Mouse (Mus musculus) hindbrain, embryonic 12.5 days (tissue): ENCODE data around the gene Olfr750. TPM values are rescaled to one million over a fixed set of nuclear protein-coding genes. Genes with fewer than 3 reads are reported as not detected.

Source experiments
- ATAC-seq: fragments of 200-750 bp; cut with Nextera tagmentation; 2 replicates; pipeline ENCODE4 v1.8.0; 2017; ENCODE audit warnings: moderate TSS enrichment; ENCODE audit not compliant: low FRiP score
- H3K27ac ChIP-seq: fragments of 300-500 bp; sonication (generic); 2 replicates; pipeline ENCODE4 v1.5.1; 2016; ENCODE audit warnings: mild to moderate bottlenecking
- H3K27me3 ChIP-seq: fragments of 300-500 bp; sonication (generic); 2 replicates; pipeline ENCODE4 v1.6.1; 2016; ENCODE audit warnings: mild to moderate bottlenecking
- H3K36me3 ChIP-seq: fragments of 300-500 bp; sonication (generic); 2 replicates; pipeline ENCODE4 v1.6.1; 2016; ENCODE audit warnings: mild to moderate bottlenecking
- H3K4me1 ChIP-seq: fragments of 300-500 bp; sonication (generic); 2 replicates; pipeline ENCODE4 v1.6.1; 2016
- H3K4me2 ChIP-seq: fragments of 300-500 bp; sonication (generic); replicated peaks from 2 replicates; pipeline ENCODE4 v1.6.1; 2016; ENCODE audit warnings: mild to moderate bottlenecking
- H3K4me3 ChIP-seq: fragments of 300-500 bp; sonication (generic); 2 replicates; pipeline ENCODE4 v1.5.1; 2016; ENCODE audit warnings: mild to moderate bottlenecking
- H3K9ac ChIP-seq: fragments of 300-500 bp; sonication (generic); 2 replicates; pipeline ENCODE4 v1.6.1; 2016; ENCODE audit warnings: mild to moderate bottlenecking, moderate library complexity
- H3K9me3 ChIP-seq: fragments of 300-500 bp; sonication (generic); replicated peaks from 2 replicates; pipeline ENCODE4 v1.6.1; 2016; ENCODE audit warnings: mild to moderate bottlenecking
- WGBS: fragments of 180-500 bp; shearing (Covaris S2); methylation state at CpG from one replicate; pipeline ENCODE4 v1.1.7; 2016; 5-methylcytosine and 5-hydroxymethylcytosine counted together
- polyA plus RNA-seq: library from polyadenylated mRNA; unstranded; fragments of >200 nt; fragmentation: Nextera tagmentation; extraction: Ambion mirVana; gene quantifications from 2 replicates; pipeline ENCODE4 v1.2.1, GENCODE M21; 2016

Olfr750 gene
- polyA plus RNA-seq, 1 experiment from 2014 or later = not detected

DNA sequence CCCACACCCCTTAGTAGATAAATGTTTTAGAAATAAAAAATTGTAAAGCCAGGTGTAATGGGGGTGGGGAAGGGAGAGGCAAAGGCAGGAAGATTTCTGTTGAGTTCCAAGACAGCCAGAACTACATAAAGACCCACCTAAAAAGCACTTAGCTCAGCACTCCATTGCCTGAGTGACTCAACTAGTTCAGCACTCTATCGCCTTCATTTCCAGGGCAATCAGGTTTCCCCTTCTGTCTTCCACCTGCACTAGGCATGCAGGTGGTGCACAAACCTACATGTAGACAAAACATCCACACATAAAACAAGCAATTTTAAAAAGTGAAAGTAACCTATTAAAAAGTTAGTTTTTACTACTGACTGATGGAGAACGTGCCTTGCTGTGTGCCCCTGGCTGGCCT is 10.9 kb upstream of the Olfr750 start:
- Histone ChIP-seq H3K4me3 (no peak overlapping the region), H3K27ac (no peak overlapping the region), H3K36me3 (no peaks in the 10 kb centered on the region), H3K4me2 (no peak overlapping the region), H3K4me1 (peaks cover 16% of the 10 kb centered on the region), H3K27me3 (peaks cover 15% of the 10 kb centered on the region), H3K9ac (no peak overlapping the region), H3K9me3 (no peaks in the 10 kb centered on the region)
- no peak for ATAC-seq
- WGBS = 82% methylated on average over 2 of the region's 2 CpGs

DNA sequence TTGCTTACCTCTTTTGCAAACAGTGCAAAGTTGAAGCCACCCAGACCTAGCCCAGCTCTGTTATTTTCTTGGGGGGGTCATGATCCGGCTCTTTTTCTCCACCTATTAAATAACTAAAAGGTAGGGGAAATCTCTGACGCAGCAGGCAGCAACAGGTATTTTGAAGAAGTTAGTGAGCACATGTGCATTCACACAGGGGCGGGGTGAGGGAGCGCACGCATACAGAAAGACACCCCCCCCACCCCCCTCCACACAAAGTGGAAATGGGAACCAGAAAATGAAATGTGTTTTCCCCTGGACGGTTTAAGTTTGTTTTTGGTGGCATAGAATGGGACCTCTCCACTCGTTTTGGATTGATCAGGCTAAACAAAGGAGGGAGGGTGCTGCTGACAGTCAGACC is 9.6 kb upstream of the Olfr750 start:
- peaks cover 14% of the 10 kb centered on the region for H3K4me1 ChIP-seq
- no peaks in the 10 kb centered on the region for H3K36me3 ChIP-seq
- 14% methylated on average over 7 of the region's 7 CpGs for WGBS
- peak overlapping the region; percentile 78 for H3K4me2 ChIP-seq
- H3K27me3 ChIP-seq = peaks cover 15% of the 10 kb centered on the region
- H3K9me3 ChIP-seq = no peaks in the 10 kb centered on the region
- peak overlapping the region; percentile 47; the same call in 1 of the 2 replicates for H3K4me3 ChIP-seq
- H3K27ac ChIP-seq = no peak overlapping the region
- no peak for ATAC-seq
- no peak overlapping the region for H3K9ac ChIP-seq

DNA sequence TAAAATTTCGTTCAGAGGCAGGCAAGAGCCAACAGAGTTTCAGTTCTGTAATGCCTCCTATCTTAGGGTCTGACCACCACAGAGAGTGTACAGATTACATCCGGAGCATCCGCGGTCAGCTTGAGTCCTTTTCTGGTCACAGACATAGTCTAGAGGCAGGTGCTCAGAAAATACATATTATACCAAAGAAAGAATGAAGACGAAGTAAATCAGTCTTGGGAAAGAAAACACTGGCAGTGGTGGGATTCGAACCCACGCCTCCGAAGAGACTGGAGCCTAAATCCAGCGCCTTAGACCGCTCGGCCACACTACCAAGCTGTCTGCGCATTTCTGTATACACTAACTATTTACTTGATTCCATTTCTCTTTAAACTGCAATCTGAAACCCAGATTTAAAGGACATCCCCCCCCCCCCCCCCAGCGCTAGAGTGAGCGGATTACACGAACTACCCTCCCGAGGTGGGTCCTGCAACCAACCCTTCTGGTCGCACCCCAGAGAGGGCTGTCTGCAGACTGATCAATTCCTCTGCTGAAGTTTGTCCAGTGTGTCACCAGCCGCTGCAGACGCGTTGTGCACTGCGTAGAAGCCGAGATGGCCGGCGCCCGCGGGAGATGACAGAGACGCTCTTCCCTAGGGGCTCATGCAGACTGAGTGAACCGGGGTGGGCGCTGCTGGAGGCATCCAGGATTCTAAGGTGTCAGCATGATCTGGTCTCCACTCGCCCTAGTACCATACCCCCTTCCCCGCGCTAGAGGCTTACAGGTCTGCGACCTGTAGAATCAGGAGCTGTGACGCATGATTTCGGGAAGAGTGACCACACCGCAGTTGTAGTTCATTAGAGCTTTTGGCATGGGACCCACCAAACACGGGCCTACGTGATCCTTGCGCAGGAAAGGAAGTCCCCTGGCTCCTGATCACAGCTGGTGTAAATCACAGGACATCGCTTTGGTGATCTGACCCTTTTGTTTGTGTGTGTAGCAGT is 8.7 kb upstream of the Olfr750 start:
- peaks cover 8% of the 10 kb centered on the region for H3K4me1 ChIP-seq
- peak overlapping the region; percentile 47 for H3K4me3 ChIP-seq
- peak overlapping the region; percentile 78 for H3K4me2 ChIP-seq
- WGBS = 2% methylated on average over 40 of the region's 40 CpGs
- ATAC-seq = peak; percentile 66
- no peak overlapping the region for H3K27ac ChIP-seq
- H3K36me3 ChIP-seq = no peaks in the 10 kb centered on the region
- no peaks in the 10 kb centered on the region for H3K9me3 ChIP-seq
- H3K27me3 ChIP-seq = peaks cover 15% of the 10 kb centered on the region
- H3K9ac ChIP-seq = peak overlapping the region; percentile 46

DNA sequence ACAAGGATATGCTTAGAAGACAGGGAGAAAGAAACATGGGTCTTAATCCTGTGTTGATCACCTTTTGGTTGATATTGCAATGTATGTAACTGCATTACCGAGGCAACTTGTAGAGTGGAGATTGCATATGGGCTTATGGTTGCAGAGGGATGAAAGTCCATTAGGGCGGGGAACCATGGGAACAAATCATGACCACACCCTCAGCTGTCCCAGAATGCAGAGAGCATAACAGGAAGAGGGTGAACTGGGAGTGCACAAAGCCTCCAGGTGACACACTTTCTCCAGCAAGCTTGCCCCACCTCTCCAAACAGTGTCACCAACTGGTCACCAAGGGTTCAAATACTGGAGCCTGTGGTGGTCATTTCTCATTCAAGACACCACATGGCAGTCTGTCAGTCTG is 6.8 kb upstream of the Olfr750 start:
- Histone ChIP-seq H3K27me3 (peaks cover 15% of the 10 kb centered on the region), H3K27ac (no peak overlapping the region), H3K9me3 (no peaks in the 10 kb centered on the region), H3K4me2 (no peak overlapping the region), H3K4me1 (peaks cover 8% of the 10 kb centered on the region), H3K36me3 (no peaks in the 10 kb centered on the region), H3K9ac (no peak overlapping the region), H3K4me3 (no peak overlapping the region)
- ATAC-seq = no peak
- 84% methylated on average over 2 of the region's 2 CpGs for WGBS

DNA sequence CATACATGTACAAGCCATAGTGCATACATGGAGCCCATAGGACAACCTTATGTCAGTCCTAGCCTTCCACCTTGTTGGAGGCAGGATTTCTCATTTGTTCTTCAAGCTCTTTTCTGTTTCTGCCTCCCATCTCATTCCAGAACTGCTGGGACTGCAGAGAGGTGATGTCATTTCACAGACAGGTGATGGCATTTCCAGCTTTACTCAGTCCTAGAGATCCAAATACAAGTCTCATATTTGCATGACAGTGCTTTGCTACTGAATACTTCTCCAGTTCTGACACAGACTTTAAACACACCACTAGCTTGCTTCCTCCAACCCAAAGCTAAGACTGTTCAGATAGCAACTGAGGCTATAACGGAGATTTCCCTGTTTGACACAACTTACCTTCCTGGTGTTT is 4.9 kb upstream of the Olfr750 start:
- H3K4me3 ChIP-seq = no peak overlapping the region
- ATAC-seq = no peak
- H3K27ac ChIP-seq = no peak overlapping the region
- WGBS = 80% methylated on average over 1 of the region's 1 CpGs
- H3K4me2 ChIP-seq = no peak overlapping the region
- peaks cover 8% of the 10 kb centered on the region for H3K4me1 ChIP-seq
- no peaks in the 10 kb centered on the region for H3K9me3 ChIP-seq
- no peak overlapping the region for H3K9ac ChIP-seq
- peaks cover 11% of the 10 kb centered on the region for H3K27me3 ChIP-seq
- H3K36me3 ChIP-seq = no peaks in the 10 kb centered on the region

DNA sequence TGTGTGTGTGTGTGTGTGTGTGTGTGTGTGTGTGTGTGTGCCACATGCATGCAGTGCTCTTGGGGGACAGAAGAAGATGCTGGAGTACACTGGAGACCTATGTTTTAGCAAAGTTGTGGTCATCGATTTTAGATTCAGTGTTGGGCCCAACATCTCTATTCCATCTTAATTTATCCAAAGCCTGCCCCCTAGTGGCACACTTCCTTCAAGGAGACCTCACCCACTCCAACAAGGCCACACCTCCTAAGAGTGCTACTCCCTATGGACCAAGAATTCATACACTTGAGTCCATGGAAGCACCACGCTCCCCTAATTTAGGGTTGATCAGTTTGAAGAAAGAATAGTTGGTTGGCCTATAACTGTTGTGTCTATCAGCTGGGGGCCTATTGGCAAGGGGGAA is 4.6 kb downstream of the Olfr750 start:
- H3K4me2 ChIP-seq = no peak overlapping the region
- 84% methylated on average over 2 of the region's 2 CpGs for WGBS
- H3K27ac ChIP-seq = no peak overlapping the region
- H3K4me3 ChIP-seq = no peak overlapping the region
- ATAC-seq = no peak
- 0 out of 2 replicates have a peak, but pooled peaks cover 4% of the 10 kb centered on the region for H3K4me1 ChIP-seq
- no peaks in the 10 kb centered on the region for H3K36me3 ChIP-seq
- H3K9me3 ChIP-seq = no peaks in the 10 kb centered on the region
- no peak overlapping the region for H3K9ac ChIP-seq
- no peaks in the 10 kb centered on the region for H3K27me3 ChIP-seq

DNA sequence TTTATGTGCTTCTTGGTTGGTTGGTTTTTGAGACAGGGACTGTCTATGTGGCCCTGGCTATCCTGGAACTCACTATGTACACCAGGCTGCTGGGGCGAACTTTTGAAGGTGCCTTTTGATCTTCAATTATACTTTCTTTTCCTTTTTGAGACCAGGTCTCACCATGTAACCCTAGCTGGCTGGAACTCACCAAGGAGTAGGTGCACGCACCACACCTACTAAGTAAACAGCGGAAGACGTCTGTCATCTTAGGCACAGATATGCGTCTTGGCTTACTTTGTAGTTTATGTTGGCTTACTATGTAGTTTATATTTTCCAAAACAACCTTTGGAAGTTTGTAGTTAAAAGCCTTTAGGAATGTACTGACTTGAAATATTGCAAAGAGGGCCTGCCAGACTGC is 5.3 kb downstream of the Olfr750 start:
- no peaks in the 10 kb centered on the region for H3K36me3 ChIP-seq
- no peaks in the 10 kb centered on the region for H3K9me3 ChIP-seq
- H3K27me3 ChIP-seq = no peaks in the 10 kb centered on the region
- no peak for ATAC-seq
- 92% methylated on average over 5 of the region's 5 CpGs for WGBS
- H3K4me2 ChIP-seq = no peak overlapping the region
- 0 out of 2 replicates have a peak, but pooled peaks cover 4% of the 10 kb centered on the region for H3K4me1 ChIP-seq
- H3K4me3 ChIP-seq = no peak overlapping the region
- H3K27ac ChIP-seq = no peak overlapping the region
- H3K9ac ChIP-seq = no peak overlapping the region

DNA sequence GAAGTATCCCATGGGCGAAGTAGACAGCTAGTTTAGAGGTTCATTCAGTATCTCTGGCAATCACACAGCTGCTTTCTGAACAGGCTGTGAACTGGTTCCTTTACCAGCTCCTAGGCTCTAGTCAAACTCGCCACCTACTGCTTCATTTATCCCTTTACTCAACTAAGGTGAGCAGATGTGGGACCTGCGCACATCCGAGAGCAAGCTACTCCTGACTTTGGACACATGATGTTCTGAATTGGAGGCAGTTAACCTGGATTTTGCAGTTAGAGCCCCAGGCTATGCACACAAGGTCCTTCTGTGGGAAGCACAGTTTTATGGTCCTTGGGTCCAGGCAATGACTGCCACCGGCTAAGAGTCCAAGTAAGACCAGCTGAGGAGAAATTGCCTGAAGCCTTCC is 13.5 kb downstream of the Olfr750 start:
- H3K4me3 ChIP-seq = no peak overlapping the region
- H3K9ac ChIP-seq = no peak overlapping the region
- H3K27ac ChIP-seq = no peak overlapping the region
- H3K4me1 ChIP-seq = no peaks in the 10 kb centered on the region
- no peaks in the 10 kb centered on the region for H3K36me3 ChIP-seq
- H3K9me3 ChIP-seq = no peaks in the 10 kb centered on the region
- H3K4me2 ChIP-seq = no peak overlapping the region
- 90% methylated on average over 5 of the region's 5 CpGs for WGBS
- ATAC-seq = no peak
- H3K27me3 ChIP-seq = no peaks in the 10 kb centered on the region

DNA sequence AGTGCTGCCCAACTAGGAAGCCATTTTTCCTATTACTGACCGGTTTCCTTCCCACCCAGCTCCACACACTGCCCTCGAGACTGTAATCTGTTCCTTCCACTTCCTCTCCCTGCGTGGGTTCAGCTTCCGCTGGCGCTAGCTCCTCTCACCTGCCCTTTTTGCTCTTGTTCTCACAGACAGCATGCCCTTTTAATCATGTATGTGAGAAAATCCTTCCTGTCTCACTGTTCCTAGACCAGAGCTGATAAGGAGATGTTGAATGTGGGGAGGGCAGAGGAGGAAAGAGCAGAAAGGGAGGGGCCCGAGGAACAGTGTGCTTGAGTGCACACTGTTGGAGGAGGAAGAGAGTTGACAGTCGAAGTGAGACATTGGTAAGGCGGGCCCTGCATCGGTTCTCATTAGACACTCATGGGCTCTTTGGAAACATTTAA is 16.8 kb downstream of the Olfr750 start, which contains the start of gene Rnase12:
Gene Rnase12, minus strand, starts transcription at position 261 of the 431 bp plus-strand sequence.
- ATAC-seq = no peak
- H3K4me2 ChIP-seq = no peak within 1 kb of the TSS
- H3K4me1 ChIP-seq = peaks cover 8% of the 10 kb centered on the region
- no peaks in the 10 kb centered on the region for H3K36me3 ChIP-seq
- H3K9me3 ChIP-seq = no peaks in the 10 kb centered on the region
- 76% methylated on average over 9 of the region's 9 CpGs for WGBS
- no peaks in the 10 kb centered on the region for H3K27me3 ChIP-seq
- no peak within 1 kb of the TSS for H3K4me3 ChIP-seq
- no peak within 1 kb of the TSS for H3K9ac ChIP-seq
- H3K27ac ChIP-seq = no peak within 1 kb of the TSS

DNA sequence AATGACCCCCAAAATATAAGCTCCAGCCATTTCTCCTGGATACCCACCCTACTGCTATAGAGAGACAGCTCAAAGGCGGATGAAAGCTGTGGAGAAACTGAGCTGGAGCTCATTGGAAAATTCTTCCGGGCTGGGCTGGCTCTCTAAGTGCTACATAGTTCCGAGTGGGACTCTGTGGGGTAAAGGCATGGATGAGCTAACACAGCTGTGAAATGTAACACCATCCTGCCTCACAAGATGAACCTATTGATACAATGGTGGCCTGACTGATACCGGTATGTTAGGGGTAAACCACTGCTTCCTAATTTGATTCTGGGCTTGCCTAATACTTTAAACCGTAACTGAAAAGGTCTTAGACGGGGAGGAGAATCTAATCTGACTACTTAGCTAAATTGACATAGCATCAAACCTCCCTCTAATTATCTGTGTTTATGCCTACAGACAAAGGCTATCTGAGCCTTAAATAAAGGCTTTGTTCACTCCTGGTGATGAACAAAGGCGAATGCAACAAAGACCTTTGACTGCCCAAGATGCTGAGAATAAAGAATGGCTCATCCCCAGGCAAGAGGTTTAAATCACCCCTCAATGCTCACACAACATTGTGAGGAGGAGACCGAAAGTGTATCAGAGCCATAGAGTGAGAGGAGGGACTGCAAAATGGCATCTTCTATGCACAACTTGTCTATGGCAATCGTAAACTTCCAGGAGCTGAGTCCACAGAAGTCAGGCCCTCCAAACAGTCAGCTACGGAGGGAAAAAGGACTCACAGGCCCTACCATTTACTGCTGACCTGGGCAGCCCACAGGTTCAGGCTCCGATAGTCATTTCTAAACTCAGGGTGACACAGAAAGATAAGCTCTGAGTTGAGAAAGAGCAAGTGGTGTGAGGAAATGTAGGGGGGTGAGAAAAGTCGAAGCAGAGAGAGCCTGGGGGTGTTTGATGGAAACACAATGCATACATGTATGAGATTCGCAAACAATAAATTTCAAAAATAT is 19.7 kb downstream of the Olfr750 start:
- Histone ChIP-seq H3K27me3 (no peaks in the 10 kb centered on the region), H3K9ac (no peak overlapping the region), H3K4me1 (peaks cover 8% of the 10 kb centered on the region), H3K4me2 (no peak overlapping the region), H3K27ac (no peak overlapping the region), H3K36me3 (no peaks in the 10 kb centered on the region), H3K9me3 (no peaks in the 10 kb centered on the region), H3K4me3 (no peak overlapping the region)
- no peak for ATAC-seq
- WGBS = 40% methylated on average over 13 of the region's 13 CpGs

DNA sequence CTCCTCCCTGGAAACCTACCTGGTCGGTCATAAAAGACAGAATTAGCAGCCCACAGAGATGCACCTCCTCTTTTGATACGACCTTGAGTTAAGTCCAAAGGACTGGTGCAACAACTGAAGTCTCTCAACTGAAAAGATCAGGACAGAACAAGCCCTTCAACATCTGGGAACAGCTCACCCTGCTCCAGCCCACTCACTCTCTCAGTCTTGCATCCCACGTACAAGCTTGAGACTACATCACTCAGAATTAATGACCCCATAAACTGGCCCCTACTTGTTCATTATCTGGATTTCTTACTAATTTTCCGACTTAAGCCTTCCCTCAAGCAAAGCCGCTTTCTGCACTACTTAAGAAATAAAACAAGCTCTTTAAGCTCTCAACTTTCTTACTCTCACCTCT is 21.1 kb downstream of the Olfr750 start:
- no peaks in the 10 kb centered on the region for H3K27me3 ChIP-seq
- H3K9ac ChIP-seq = no peak overlapping the region
- 71% methylated on average over 5 of the region's 5 CpGs for WGBS
- H3K36me3 ChIP-seq = no peaks in the 10 kb centered on the region
- no peak for ATAC-seq
- no peak overlapping the region for H3K27ac ChIP-seq
- no peaks in the 10 kb centered on the region for H3K9me3 ChIP-seq
- no peak overlapping the region for H3K4me3 ChIP-seq
- peaks cover 8% of the 10 kb centered on the region for H3K4me1 ChIP-seq
- H3K4me2 ChIP-seq = no peak overlapping the region

DNA sequence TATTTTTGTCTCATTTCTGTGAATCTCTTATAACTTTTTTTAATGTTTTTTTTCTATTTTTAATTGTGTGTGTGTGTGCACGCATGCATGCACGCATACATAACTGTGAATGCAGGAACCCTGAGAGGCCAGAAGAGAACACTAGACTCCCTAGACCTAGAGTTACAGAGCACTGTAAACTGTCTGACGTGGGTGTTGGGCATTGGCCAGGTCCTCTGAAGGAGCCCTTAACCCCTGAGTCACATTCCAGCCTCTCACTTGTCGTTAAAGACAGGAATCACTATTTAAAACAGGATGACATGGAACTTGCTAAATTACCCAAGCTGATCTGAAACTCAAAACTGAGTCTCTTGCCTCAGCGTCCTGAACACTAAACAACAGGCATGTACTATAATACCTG is 22.3 kb downstream of the Olfr750 start:
- H3K9ac ChIP-seq = no peak overlapping the region
- no peak overlapping the region for H3K27ac ChIP-seq
- no peaks in the 10 kb centered on the region for H3K36me3 ChIP-seq
- H3K4me2 ChIP-seq = no peak overlapping the region
- no peak for ATAC-seq
- no peak overlapping the region for H3K4me3 ChIP-seq
- H3K9me3 ChIP-seq = no peaks in the 10 kb centered on the region
- 66% methylated on average over 5 of the region's 5 CpGs for WGBS
- H3K4me1 ChIP-seq = peaks cover 8% of the 10 kb centered on the region
- H3K27me3 ChIP-seq = no peaks in the 10 kb centered on the region
